Mouse (Mus musculus): ENCODE data around the gene Emc8.

DNA sequence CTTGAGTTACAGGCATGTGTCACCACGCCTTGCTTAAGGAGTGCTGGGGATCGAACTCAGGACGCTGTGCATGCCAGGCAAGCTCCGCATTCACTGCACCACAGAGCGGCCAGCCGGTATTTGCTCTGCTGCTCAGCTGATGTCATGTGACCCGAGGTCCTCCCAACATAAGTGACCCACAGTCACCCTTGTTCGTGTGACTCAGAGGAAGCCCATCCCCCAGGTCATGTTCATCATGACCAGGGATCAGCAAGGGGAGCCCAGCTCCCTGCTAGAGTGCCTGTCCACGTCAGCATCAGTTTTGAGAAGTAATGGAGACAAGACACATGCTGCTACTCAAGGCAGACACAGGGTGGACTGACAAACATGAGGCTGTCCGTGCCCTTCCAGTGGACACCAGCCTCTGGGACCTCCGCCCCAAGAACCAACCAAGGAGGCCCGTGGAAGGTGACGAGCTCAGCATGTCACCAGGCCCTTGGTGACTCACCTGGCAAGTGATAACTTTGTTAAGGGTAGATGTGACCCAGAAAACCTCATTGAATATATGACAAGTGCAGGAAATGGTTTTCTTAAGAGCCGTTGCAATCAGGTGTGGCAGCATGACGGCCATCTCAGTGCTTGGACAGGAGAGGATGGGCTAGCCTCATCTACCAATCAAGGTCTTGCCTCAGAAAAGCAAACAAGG is 47.8 kb upstream of the Emc8 start:
- TF ChIP-seq POLR2A (IDR thresholded peaks at IDR 0.05; ENCODE audit: insufficient read depth, low read depth, low read length): no peak
- no peak for TF ChIP-seq CTCF (IDR thresholded peaks at IDR 0.05; ENCODE audit: insufficient read depth, low read depth, low read length)
